10 mouse cellular contexts compared by ENCODE assay signal in genomic region chr2:156422631-156423030, GRCm38 (mm10). TPM values are rescaled to one million over a fixed set of nuclear protein-coding genes. Genes with fewer than 3 reads are reported as not detected.
DNase-seq lines count a peak whose midpoint lies in the region; ATAC-seq and TF ChIP-seq lines count a peak whose summit lies in the region.
"Had no signal": no experiment of that assay in that cellular context is flagged by ENCODE, and none has a peak within 500 bp of the region (broad histone marks: within the 10 kb centered on the region; RNA-seq: fewer than 3 reads in every experiment).

No protein-coding gene starts in this region.

- no peak for TF ChIP-seq CTCF in intestine, postnatal 0 days (IDR thresholded peaks at IDR 0.05; ENCODE audit: low read depth)

- H3K4me3 ChIP-seq in forebrain, embryonic 14.5 days (ENCODE audit: low read depth, low read length) = peak overlapping the region; percentile 70
- H3K4me3 ChIP-seq in intestine, postnatal 0 days (ENCODE audit: low read depth, low read length) = no peak overlapping the region
- peak overlapping the region; percentile 73 for H3K4me3 ChIP-seq in neural tube, embryonic 14.5 days (ENCODE audit: low read depth, low read length)

- H3K9ac ChIP-seq in forebrain, embryonic 14.5 days (ENCODE audit: low read length) = peak overlapping the region; percentile 51
- no peak overlapping the region for H3K9ac ChIP-seq in intestine, postnatal 0 days (ENCODE audit: low read depth, low read length)
- peak overlapping the region; percentile 5; the same call in 1 of the 2 replicates for H3K9ac ChIP-seq in neural tube, embryonic 14.5 days (replicated peaks; ENCODE audit: low read depth, low read length)

- peaks cover 11% of the 10 kb centered on the region for H3K27me3 ChIP-seq in forebrain, embryonic 14.5 days (replicated peaks; ENCODE audit: control insufficient read depth, insufficient read depth, low read length)
- peaks cover 12% of the 10 kb centered on the region; the same call in 1 of the 2 replicates for H3K27me3 ChIP-seq in intestine, postnatal 0 days (replicated peaks; ENCODE audit: control insufficient read depth, insufficient read depth, low read length)
- no peaks in the 10 kb centered on the region for H3K27me3 ChIP-seq in neural tube, embryonic 14.5 days (ENCODE audit: control insufficient read depth, insufficient read depth, low read length)
- H3K27me3 ChIP-seq: Patski had no signal

- ATAC-seq in forebrain, embryonic 14.5 days = no peak
- no peak for ATAC-seq in intestine, postnatal 0 days
- no peak for ATAC-seq in neural tube, embryonic 14.5 days (ENCODE audit: low read depth)
- ATAC-seq: Patski had no signal

- H3K9me3 ChIP-seq in forebrain, embryonic 14.5 days (replicated peaks; ENCODE audit: control insufficient read depth, low read length) = no peaks in the 10 kb centered on the region
- H3K9me3 ChIP-seq in intestine, postnatal 0 days (ENCODE audit: control insufficient read depth) = no peaks in the 10 kb centered on the region
- H3K9me3 ChIP-seq in neural tube, embryonic 14.5 days (ENCODE audit: control insufficient read depth, low read length) = no peaks in the 10 kb centered on the region

- H3K36me3 ChIP-seq in forebrain, embryonic 14.5 days (ENCODE audit: control insufficient read depth, insufficient read depth, low read length) = no peaks in the 10 kb centered on the region
- H3K36me3 ChIP-seq in intestine, postnatal 0 days (ENCODE audit: control insufficient read depth, insufficient read depth) = no peaks in the 10 kb centered on the region
- H3K36me3 ChIP-seq in neural tube, embryonic 14.5 days (ENCODE audit: control insufficient read depth, insufficient read depth, low read length) = no peaks in the 10 kb centered on the region

- peak overlapping the region; percentile 86 for H3K4me2 ChIP-seq in forebrain, embryonic 14.5 days (ENCODE audit: low read length)
- peak overlapping the region; percentile 96; the same call in 1 of the 2 replicates for H3K4me2 ChIP-seq in intestine, postnatal 0 days (replicated peaks; ENCODE audit: low read depth)
- H3K4me2 ChIP-seq in neural tube, embryonic 14.5 days (ENCODE audit: low read depth, low read length) = peak overlapping the region; percentile 80

- 10% methylated on average over 8 of the region's 8 CpGs for WGBS in forebrain, embryonic 14.5 days
- 6% methylated on average over 8 of the region's 8 CpGs for WGBS in intestine, postnatal 0 days
- WGBS in neural tube, embryonic 14.5 days = 17% methylated on average over 8 of the region's 8 CpGs

- H3K4me1 ChIP-seq in forebrain, embryonic 14.5 days (ENCODE audit: control insufficient read depth, insufficient read depth, low read length) = no peaks in the 10 kb centered on the region
- H3K4me1 ChIP-seq in intestine, postnatal 0 days (replicated peaks; ENCODE audit: control insufficient read depth, insufficient read depth, low read length) = 0 out of 2 replicates have a peak, but pooled peaks cover 4% of the 10 kb centered on the region
- H3K4me1 ChIP-seq in neural tube, embryonic 14.5 days (ENCODE audit: control insufficient read depth, insufficient read depth, low read length) = peaks cover 13% of the 10 kb centered on the region; the same call in 1 of the 2 replicates

- DNase-seq in lung, adult 18-20 months = peak; percentile 51 to 71
- no peak for DNase-seq in lung, postnatal 36 days
- no peak for DNase-seq in forebrain, embryonic 14.5 days (ENCODE audit: low spot score)
- DNase-seq in left cerebral cortex, postnatal 25 days (ENCODE audit: low spot score in 2 of 2) = no peak
- no peak for DNase-seq in adrenal gland, adult 8-10 months
- no peak for DNase-seq in cerebellum, postnatal 14 days
- DNase-seq: gastrocnemius, postnatal 14 days had no signal

- intact Hi-C loops in left cerebral cortex, postnatal 25 days (cut with DNase I) = no loop called here

- H3K27ac ChIP-seq in forebrain, embryonic 14.5 days (ENCODE audit: low read depth, low read length) = 0 out of 2 replicates have a peak overlapping the region, but pooled peaks have one; percentile 6
- no peak overlapping the region for H3K27ac ChIP-seq in intestine, postnatal 0 days (ENCODE audit: low read depth, low read length)
- peak overlapping the region; percentile 40; the same call in 1 of the 2 replicates for H3K27ac ChIP-seq in neural tube, embryonic 14.5 days (ENCODE audit: low read depth, low read length)

RNA-seq across cellular contexts. Expression of gene Epb41l1, which starts 1.9 kb away (rescaled TPM):
- 9.6 and 11.2 TPM in 2 replicates for polyA plus RNA-seq in forebrain, embryonic 14.5 days (2014; fragmentation: Nextera tagmentation; extraction: Ambion mirVana)
- polyA plus RNA-seq in intestine, postnatal 0 days (2015; fragmentation: Nextera tagmentation; extraction: Ambion mirVana) = 0.63 and 0.68 TPM in 2 replicates
- polyA plus RNA-seq in neural tube, embryonic 14.5 days (2014; fragmentation: Nextera tagmentation; extraction: Ambion mirVana) = 19.8 and 25.5 TPM in 2 replicates
- 100 to 1,000 TPM; 349 to 370 TPM for total RNA-seq in left cerebral cortex, postnatal 25 days (2021)
- 100 to 1,000 TPM in 2 of 4 experiments, 10 to 100 TPM in 2; 72.4 to 109 (median 91.3) TPM for total RNA-seq in adrenal gland, adult 8-10 months (2022)

Comparison
In these comparisons a context has a peak if more than half of its experiments do, and no peak if none do; other contexts are left out.
1. DNase-seq: peak in lung, adult 18-20 months (2 of 2); none in lung, postnatal 36 days (single experiment), forebrain, embryonic 14.5 days (single experiment), left cerebral cortex, postnatal 25 days (0 of 2), adrenal gland, adult 8-10 months (single experiment) and cerebellum, postnatal 14 days (0 of 2).
2. Peak in every context shown above with its lines, with median percentiles within 50 percentile points of each other: H3K4me2 ChIP-seq.